Mouse (Mus musculus): ENCODE measurements around the gene Vezt. TPM values are rescaled to one million over a fixed set of nuclear protein-coding genes. Genes with fewer than 3 reads are reported as not detected.

The Vezt gene
- total RNA-seq, 1 experiment from 2014 or later = 7.4 TPM

- ATAC-seq (replicated peaks in 1 of 2; ENCODE audit: insufficient read depth in 1 of 2, low FRiP score in 2 of 2, low TSS enrichment in 1 of 2, low read depth in 1 of 2, poor library complexity in 2 of 2, severe bottlenecking in 2 of 2) = no peak
Measured at GRCm38 (mm10) chr10:94008356-94008755, 27.3 kb downstream of the Vezt start.

- ATAC-seq (replicated peaks in 1 of 2; ENCODE audit: insufficient read depth in 1 of 2, low FRiP score in 2 of 2, low TSS enrichment in 1 of 2, low read depth in 1 of 2, poor library complexity in 2 of 2, severe bottlenecking in 2 of 2) = peak; percentile 78 to 82
Measured at GRCm38 (mm10) chr10:94000223-94000622, 35.4 kb downstream of the Vezt start.

- ATAC-seq (replicated peaks in 1 of 2; ENCODE audit: insufficient read depth in 1 of 2, low FRiP score in 2 of 2, low TSS enrichment in 1 of 2, low read depth in 1 of 2, poor library complexity in 2 of 2, severe bottlenecking in 2 of 2) = no peak
Measured at GRCm38 (mm10) chr10:93999357-93999756, 36.3 kb downstream of the Vezt start.

- ATAC-seq (replicated peaks in 1 of 2; ENCODE audit: insufficient read depth in 1 of 2, low FRiP score in 2 of 2, low TSS enrichment in 1 of 2, low read depth in 1 of 2, poor library complexity in 2 of 2, severe bottlenecking in 2 of 2) = no peak
Measured at GRCm38 (mm10) chr10:93995100-93995499, 40.5 kb downstream of the Vezt start.

GRCm38 (mm10) chr10:93994136-93994535 lies 41.5 kb downstream of the Vezt start:
- no peak for ATAC-seq (replicated peaks in 1 of 2; ENCODE audit: insufficient read depth in 1 of 2, low FRiP score in 2 of 2, low TSS enrichment in 1 of 2, low read depth in 1 of 2, poor library complexity in 2 of 2, severe bottlenecking in 2 of 2)

GRCm38 (mm10) chr10:93985357-93985756 lies 50.3 kb downstream of the Vezt start:
- ATAC-seq (replicated peaks in 1 of 2; ENCODE audit: insufficient read depth in 1 of 2, low FRiP score in 2 of 2, low TSS enrichment in 1 of 2, low read depth in 1 of 2, poor library complexity in 2 of 2, severe bottlenecking in 2 of 2) = no peak

GRCm38 (mm10) chr10:93969306-93969705 lies 66.3 kb downstream of the Vezt start:
- no peak for ATAC-seq (replicated peaks in 1 of 2; ENCODE audit: insufficient read depth in 1 of 2, low FRiP score in 2 of 2, low TSS enrichment in 1 of 2, low read depth in 1 of 2, poor library complexity in 2 of 2, severe bottlenecking in 2 of 2)

GRCm38 (mm10) chr10:93967486-93967885 lies 68.1 kb downstream of the Vezt start:
- ATAC-seq (replicated peaks in 1 of 2; ENCODE audit: insufficient read depth in 1 of 2, low FRiP score in 2 of 2, low TSS enrichment in 1 of 2, low read depth in 1 of 2, poor library complexity in 2 of 2, severe bottlenecking in 2 of 2) = no peak

GRCm38 (mm10) chr10:93954023-93954422 lies 81.6 kb downstream of the Vezt start:
- no peak for ATAC-seq (replicated peaks in 1 of 2; ENCODE audit: insufficient read depth in 1 of 2, low FRiP score in 2 of 2, low TSS enrichment in 1 of 2, low read depth in 1 of 2, poor library complexity in 2 of 2, severe bottlenecking in 2 of 2)

GRCm38 (mm10) chr10:93953504-93953903 lies 82.1 kb downstream of the Vezt start:
- ATAC-seq (replicated peaks in 1 of 2; ENCODE audit: insufficient read depth in 1 of 2, low FRiP score in 2 of 2, low TSS enrichment in 1 of 2, low read depth in 1 of 2, poor library complexity in 2 of 2, severe bottlenecking in 2 of 2) = no peak

- ATAC-seq (replicated peaks in 1 of 2; ENCODE audit: insufficient read depth in 1 of 2, low FRiP score in 2 of 2, low TSS enrichment in 1 of 2, low read depth in 1 of 2, poor library complexity in 2 of 2, severe bottlenecking in 2 of 2) = no peak
Measured at GRCm38 (mm10) chr10:93950991-93951390, 84.6 kb downstream of the Vezt start.

- no peak; a peak in 1 of 4 replicates for ATAC-seq (replicated peaks in 1 of 2; ENCODE audit: insufficient read depth in 1 of 2, low FRiP score in 2 of 2, low TSS enrichment in 1 of 2, low read depth in 1 of 2, poor library complexity in 2 of 2, severe bottlenecking in 2 of 2)
Measured at GRCm38 (mm10) chr10:93949921-93950320, 85.7 kb downstream of the Vezt start.

GRCm38 (mm10) chr10:93945843-93946499 lies 89.6 kb downstream of the Vezt start:
- ATAC-seq (replicated peaks in 1 of 2; ENCODE audit: insufficient read depth in 1 of 2, low FRiP score in 2 of 2, low TSS enrichment in 1 of 2, low read depth in 1 of 2, poor library complexity in 2 of 2, severe bottlenecking in 2 of 2) = no peak

GRCm38 (mm10) chr10:93945364-93945763 lies 90.3 kb downstream of the Vezt start:
- ATAC-seq (replicated peaks in 1 of 2; ENCODE audit: insufficient read depth in 1 of 2, low FRiP score in 2 of 2, low TSS enrichment in 1 of 2, low read depth in 1 of 2, poor library complexity in 2 of 2, severe bottlenecking in 2 of 2) = no peak

GRCm38 (mm10) chr10:93944241-93944640 lies 91.4 kb downstream of the Vezt start:
- ATAC-seq (replicated peaks in 1 of 2; ENCODE audit: insufficient read depth in 1 of 2, low FRiP score in 2 of 2, low TSS enrichment in 1 of 2, low read depth in 1 of 2, poor library complexity in 2 of 2, severe bottlenecking in 2 of 2) = no peak

GRCm38 (mm10) chr10:93940279-93940678 lies 95.3 kb downstream of the Vezt start:
- ATAC-seq (replicated peaks in 1 of 2; ENCODE audit: insufficient read depth in 1 of 2, low FRiP score in 2 of 2, low TSS enrichment in 1 of 2, low read depth in 1 of 2, poor library complexity in 2 of 2, severe bottlenecking in 2 of 2) = no peak

GRCm38 (mm10) chr10:93939676-93940075 lies 95.9 kb downstream of the Vezt start:
- no peak for ATAC-seq (replicated peaks in 1 of 2; ENCODE audit: insufficient read depth in 1 of 2, low FRiP score in 2 of 2, low TSS enrichment in 1 of 2, low read depth in 1 of 2, poor library complexity in 2 of 2, severe bottlenecking in 2 of 2)

GRCm38 (mm10) chr10:93938844-93939271 lies 96.8 kb downstream of the Vezt start:
- 0 out of 4 replicates have a peak, but pooled peaks of 1 of the 2 experiments have one; percentile 17 for ATAC-seq (replicated peaks in 1 of 2; ENCODE audit: insufficient read depth in 1 of 2, low FRiP score in 2 of 2, low TSS enrichment in 1 of 2, low read depth in 1 of 2, poor library complexity in 2 of 2, severe bottlenecking in 2 of 2)

GRCm38 (mm10) chr10:93933980-93934379 lies 101.6 kb downstream of the Vezt start:
- no peak for ATAC-seq (replicated peaks in 1 of 2; ENCODE audit: insufficient read depth in 1 of 2, low FRiP score in 2 of 2, low TSS enrichment in 1 of 2, low read depth in 1 of 2, poor library complexity in 2 of 2, severe bottlenecking in 2 of 2)
